Mouse (Mus musculus) lung, adult 2 months (tissue): ENCODE data around the gene Tmem207. TPM values are rescaled to one million over a fixed set of nuclear protein-coding genes. Genes with fewer than 3 reads are reported as not detected.

Source experiments
- DNase-seq: peaks from one replicate; pipeline ENCODE4 v3.0.0; 2022
- H3K4me1 ChIP-seq: fragments of 200-500 bp; 2 replicates; pipeline ENCODE4 v1.6.1; 2011; ENCODE audit warnings: low read length; ENCODE audit not compliant: control insufficient read depth, insufficient read depth
- H3K4me3 ChIP-seq: fragments of 200-500 bp; replicated peaks from 2 replicates; pipeline ENCODE3; 2011; ENCODE audit warnings: low read depth, mild to moderate bottlenecking, control low read depth, low read length; ENCODE audit errors: extremely low read depth
- CTCF ChIP-seq: fragments of 200-500 bp; IDR thresholded peaks from 2 replicates; pipeline ENCODE4 v1.5.1; 2011; ENCODE audit warnings: mild to moderate bottlenecking, low read length, control low read depth; ENCODE audit not compliant: insufficient read depth
- POLR2A ChIP-seq: fragments of 200-500 bp; IDR thresholded peaks from 2 replicates; pipeline ENCODE4 v1.6.1; 2011; ENCODE audit warnings: low read depth, mild to moderate bottlenecking, control low read depth, low read length, borderline replicate concordance; ENCODE audit errors: extremely low read depth
- WGBS: fragments of 180-500 bp; shearing (Covaris S2); methylation state at CpG from one replicate; pipeline ENCODE4 v1.1.7; 2018; 5-methylcytosine and 5-hydroxymethylcytosine counted together
- polyA plus RNA-seq: library from polyadenylated mRNA; depleted of rRNA; stranded (reverse); fragments of >200 nt; gene quantifications from 2 replicates; pipeline ENCODE4 v1.2.3, GENCODE M21; 2012; rRNA removed

The Tmem207 gene
- not detected in 2 replicates for polyA plus RNA-seq

- Histone ChIP-seq H3K4me1 (no peaks in the 10 kb centered on the region), H3K4me3 (no peak within 1 kb of the TSS)
- no peak for DNase-seq
- WGBS, result 84% methylated on average over 4 of the region's 4 CpGs
- TF ChIP-seq POLR2A (no peak), CTCF (no peak)
Measured at GRCm38 (mm10) chr16:26526669-26527068, at the start of gene Tmem207. Gene Tmem207, minus strand, starts transcription at chr16:26526769.

DNA sequence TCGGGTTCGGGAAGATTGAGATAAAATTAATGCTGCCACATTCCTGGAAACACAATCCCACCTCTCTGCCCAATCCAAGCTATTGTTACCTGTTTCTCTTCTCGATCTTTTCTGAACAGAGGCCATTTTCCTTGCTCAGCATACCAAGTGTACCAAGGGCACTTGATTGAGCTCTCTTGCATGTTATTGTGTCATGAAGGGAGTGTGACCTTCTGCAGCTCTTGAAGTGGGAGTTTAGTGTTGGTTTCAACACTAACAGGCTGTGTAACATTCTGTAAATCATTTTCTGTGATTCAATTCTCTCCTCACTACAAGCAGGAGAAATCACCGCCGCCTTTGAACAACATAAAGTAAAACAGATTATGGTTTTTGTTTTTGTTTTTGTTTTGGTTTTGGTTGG is 47.6 kb upstream of the Tmem207 start:
- Histone ChIP-seq H3K4me3 (no peak overlapping the region), H3K4me1 (no peaks in the 10 kb centered on the region)
- TF ChIP-seq CTCF (no peak), POLR2A (no peak)
- DNase-seq, result no peak
- WGBS, result 81% methylated on average over 5 of the region's 5 CpGs

GRCm38 (mm10) chr16:26571836-26572235 is 45.3 kb upstream of the Tmem207 start:
- H3K4me1 ChIP-seq, result no peaks in the 10 kb centered on the region
- WGBS, result 65% methylated on average over 2 of the region's 2 CpGs
- H3K4me3 ChIP-seq, result no peak overlapping the region
- TF ChIP-seq CTCF (no peak), POLR2A (no peak)
- DNase-seq, result no peak

DNA sequence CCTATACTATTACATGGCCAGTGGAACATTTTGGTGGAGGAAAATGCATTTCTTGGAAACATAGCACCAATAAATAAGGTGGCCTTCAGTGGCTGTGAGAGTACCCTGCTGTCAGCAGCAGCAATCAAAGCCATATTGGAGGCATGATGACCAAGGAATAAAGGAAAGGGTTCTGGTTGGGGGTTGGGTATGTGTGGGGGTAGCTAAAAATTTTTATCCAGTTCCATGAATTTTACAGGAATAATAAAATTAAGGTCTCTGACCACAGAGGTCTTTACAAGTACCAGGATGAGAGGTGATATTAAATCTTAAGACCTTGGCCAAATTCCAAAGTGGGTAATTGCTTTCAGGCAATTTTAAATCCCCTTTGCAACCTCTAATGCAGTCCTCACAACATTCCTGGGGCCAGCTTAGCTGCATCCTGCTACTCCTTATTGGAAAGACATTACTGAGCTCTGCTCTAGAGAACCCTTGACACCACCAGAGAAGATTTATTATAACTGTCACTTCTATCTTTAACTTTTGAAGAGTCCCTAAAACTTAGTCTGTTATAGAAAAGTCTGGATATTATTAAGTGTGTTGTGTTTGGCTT is 42.9 kb upstream of the Tmem207 start:
- no peak overlapping the region for H3K4me3 ChIP-seq
- no peak for DNase-seq
- TF ChIP-seq CTCF (no peak), POLR2A (no peak)

DNA sequence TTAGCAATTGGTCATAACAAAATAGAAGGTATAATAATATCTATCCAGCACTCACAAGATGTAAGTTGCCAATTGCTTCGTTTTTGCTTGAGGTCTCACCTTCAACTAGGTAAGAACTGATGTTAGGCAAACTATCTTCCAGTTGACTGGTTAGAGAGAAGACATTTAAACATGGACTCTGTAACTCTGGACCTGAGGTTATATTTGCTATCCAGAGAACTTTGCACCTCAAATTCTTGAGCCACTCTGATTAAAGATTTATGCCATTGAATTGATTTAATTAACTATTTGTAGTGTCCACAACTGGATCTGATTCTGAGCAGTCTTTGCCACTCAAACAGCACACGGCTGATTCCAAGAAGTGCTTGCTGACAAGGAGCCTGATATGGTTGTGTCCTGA is 36.2 kb upstream of the Tmem207 start:
- H3K4me1 ChIP-seq, result no peaks in the 10 kb centered on the region
- TF ChIP-seq CTCF (no peak), POLR2A (no peak)
- WGBS, result 67% methylated on average over 2 of the region's 2 CpGs
- DNase-seq, result no peak
- no peak overlapping the region for H3K4me3 ChIP-seq

More for the DNA sequence above, 42.9 kb upstream of the Tmem207 start:
- no peaks in the 10 kb centered on the region for H3K4me1 ChIP-seq

DNA sequence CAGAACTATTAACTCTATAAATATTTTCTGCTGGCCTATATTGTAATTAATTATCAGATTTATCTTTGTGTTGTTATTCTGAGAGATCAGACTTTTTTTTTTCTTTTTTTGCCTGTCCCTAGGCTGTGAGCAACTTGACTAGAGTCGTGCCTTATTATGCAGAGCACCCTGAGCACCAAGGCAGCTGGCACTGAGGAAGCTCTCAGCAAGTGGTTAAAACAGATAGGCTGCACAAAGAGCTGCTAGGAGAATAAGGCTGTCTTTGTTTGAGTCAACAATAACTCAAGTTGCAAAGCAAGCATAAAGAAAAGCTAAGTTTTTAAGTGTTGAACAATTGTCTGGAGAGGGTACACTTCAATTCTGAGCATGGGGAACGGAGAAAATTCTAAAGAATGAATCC is 35.2 kb upstream of the Tmem207 start:
- H3K4me3 ChIP-seq, result no peak overlapping the region
- no peak for TF ChIP-seq CTCF
- TF ChIP-seq POLR2A, result no peak
- no peak for DNase-seq
- 49% methylated on average over 2 of the region's 2 CpGs for WGBS
- no peaks in the 10 kb centered on the region for H3K4me1 ChIP-seq

DNA sequence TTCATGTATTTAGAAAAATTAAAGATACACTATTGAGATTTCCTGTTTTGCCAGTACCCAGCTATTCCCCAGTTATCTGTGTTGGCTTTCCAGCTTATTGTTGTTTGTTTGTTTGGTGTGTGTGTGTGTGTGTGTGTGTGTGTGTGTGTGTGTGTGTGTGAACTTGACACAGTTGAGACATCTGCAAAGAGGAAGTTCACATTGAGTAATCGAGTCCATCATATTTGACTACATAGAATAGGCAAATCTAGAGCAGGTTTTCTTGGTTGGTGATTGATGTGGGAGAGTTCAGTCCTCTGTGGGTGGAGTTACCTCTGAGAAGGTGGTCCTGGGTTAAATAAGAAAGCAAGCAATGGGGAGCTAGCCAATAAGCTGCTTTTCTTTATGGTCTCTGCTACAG is 32.2 kb upstream of the Tmem207 start:
- H3K4me1 ChIP-seq, result no peaks in the 10 kb centered on the region
- DNase-seq, result no peak
- no peak overlapping the region for H3K4me3 ChIP-seq
- 88% methylated on average over 1 of the region's 1 CpGs for WGBS
- no peak for TF ChIP-seq CTCF
- no peak for TF ChIP-seq POLR2A

- no peaks in the 10 kb centered on the region for H3K4me1 ChIP-seq
- 75% methylated on average over 3 of the region's 3 CpGs for WGBS
- H3K4me3 ChIP-seq, result no peak overlapping the region
- TF ChIP-seq CTCF, result no peak
- no peak for TF ChIP-seq POLR2A
- no peak for DNase-seq
Measured at GRCm38 (mm10) chr16:26552234-26552633, 25.7 kb upstream of the Tmem207 start.

DNA sequence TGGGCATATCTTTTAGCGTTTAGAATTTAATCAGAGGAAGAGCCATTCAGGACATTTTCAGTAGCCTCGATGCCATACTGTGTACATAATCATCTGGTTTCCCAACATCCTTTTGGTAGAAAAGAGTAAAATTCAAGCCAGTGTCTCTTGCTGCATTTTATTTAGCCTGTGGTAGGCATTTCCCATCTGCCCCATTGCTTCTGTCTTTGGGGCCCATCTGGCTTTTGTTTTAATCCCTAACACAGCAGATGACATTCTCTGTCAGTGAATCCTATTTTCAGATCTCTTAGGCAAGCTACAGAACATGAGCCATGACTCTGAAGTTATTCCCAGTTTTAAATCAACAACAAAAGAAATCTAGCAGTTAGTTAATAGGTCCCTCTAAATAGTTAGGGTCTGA is 22.7 kb upstream of the Tmem207 start:
- H3K4me3 ChIP-seq, result no peak overlapping the region
- no peaks in the 10 kb centered on the region for H3K4me1 ChIP-seq
- DNase-seq, result no peak
- WGBS, result 78% methylated on average over 2 of the region's 2 CpGs
- no peak for TF ChIP-seq POLR2A

DNA sequence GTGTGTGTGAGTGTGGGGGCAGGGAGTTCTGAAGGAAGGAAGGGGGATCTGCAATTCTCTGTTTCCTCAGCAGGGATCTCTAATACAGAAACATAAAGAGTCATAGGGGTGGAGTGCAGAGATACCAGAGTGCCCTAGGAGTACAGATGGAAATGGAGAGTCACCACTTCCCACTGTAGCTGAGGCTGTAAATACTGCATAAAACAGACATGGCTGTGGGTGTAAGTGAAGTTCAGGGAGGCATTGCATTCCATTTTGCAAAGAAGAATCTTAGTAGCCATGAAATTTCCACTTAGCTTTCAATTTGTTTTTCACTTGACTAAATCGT is 20.3 kb upstream of the Tmem207 start:
- TF ChIP-seq POLR2A (no peak), CTCF (no peak)
- Histone ChIP-seq H3K4me1 (no peaks in the 10 kb centered on the region), H3K4me3 (no peak overlapping the region)
- WGBS, result 58% methylated on average over 1 of the region's 1 CpGs
- DNase-seq, result no peak
